Mouse (Mus musculus) spleen, postnatal 36 days (tissue): ENCODE results near the gene Rnf32.

Source experiments
- DNase-seq, 2 experiments: peaks; one replicate each; pipeline ENCODE4 v3.0.0; 2022; ENCODE audit warnings: low spot score in 2 of 2, mixed read lengths in 1 of 2

Rnf32 gene

DNA sequence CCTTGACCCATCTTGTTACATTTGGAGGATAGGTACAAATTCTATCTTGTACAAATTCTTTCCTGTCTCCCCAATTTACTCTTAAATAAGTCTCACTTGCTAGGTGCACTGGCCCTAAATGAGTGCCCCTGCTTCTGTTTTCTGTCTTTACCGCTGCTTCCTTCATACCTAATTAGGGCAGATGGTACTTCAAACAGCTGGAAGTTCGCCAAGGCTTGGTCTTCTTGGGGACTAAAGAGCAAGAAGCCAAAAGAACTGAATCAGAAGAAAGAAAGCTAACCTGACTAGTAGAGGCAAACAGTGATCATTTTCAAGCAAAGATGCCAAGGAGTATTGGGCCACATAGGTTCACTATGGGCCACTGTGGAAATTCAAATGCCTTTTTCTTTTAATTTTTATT, 77.6 kb downstream of the Rnf32 start:
- DNase-seq = no peak

DNA sequence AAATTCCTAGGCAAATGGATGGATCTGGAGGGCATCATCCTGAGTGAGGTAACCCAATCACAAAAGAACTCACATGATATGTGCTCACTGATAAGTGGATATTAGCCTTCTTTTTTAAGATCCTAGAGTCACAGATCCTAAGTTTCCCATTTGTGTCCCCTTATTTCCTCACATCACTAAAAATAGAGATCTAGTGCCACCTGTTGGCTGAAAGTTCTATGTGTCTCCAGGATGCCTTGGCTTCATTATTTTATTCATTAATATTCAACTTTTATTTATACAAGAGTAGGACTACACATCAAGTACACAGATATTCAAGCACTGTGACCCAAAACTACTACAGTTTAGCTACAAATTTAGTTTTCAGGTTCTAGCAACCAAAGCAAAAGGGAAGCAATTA, 79.0 kb downstream of the Rnf32 start:
- no peak for DNase-seq
